Mouse (Mus musculus) megakaryocyte-erythroid progenitor cell, adult 5-6 weeks (primary cell): ENCODE measurements around the gene Bmpr1b. TPM values are rescaled to one million over a fixed set of nuclear protein-coding genes. Genes with fewer than 3 reads are reported as not detected.

ENCODE experiments used
- ATAC-seq: replicated peaks from 2 replicates; pipeline ENCODE4 v1.8.0; 2016; ENCODE audit warnings: mild to moderate bottlenecking, inconsistent platforms; ENCODE audit not compliant: severe bottlenecking, poor library complexity, low FRiP score, low TSS enrichment
- total RNA-seq, 2 experiments: library from RNA; stranded (forward) in 1 of 2; stranded (reverse) in 1 of 2; fragments of 200-1000, 215-1000 nt in 1 of 2; fragments of >200 nt in 1 of 2; fragmentation: Nextera tagmentation in 1 of 2; gene quantifications; 2 replicates each; pipeline ENCODE4 v1.2.3; 2014 to 2017

The Bmpr1b gene
- total RNA-seq, 2 experiments from 2014 or later: not detected

DNA sequence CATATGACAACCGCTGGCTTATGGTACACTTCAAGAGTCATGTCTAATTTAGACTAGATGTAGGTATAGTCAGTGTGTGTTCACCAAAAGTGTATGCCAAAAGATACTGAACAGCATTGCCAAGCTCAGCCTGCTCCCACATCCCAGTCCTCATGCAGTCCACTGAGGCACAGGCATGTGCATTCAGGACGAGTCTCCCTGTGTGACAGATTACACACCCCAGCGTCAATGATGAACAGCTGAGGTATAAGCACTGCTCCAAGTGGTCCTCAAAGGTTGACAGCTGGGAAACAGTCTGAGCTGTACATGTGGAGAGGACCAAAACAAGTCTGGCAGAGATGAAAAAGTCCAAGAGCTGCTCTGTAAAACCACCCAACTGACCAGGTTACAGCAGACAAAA, 119.6 kb downstream of the Bmpr1b start:
- ATAC-seq: no peak

DNA sequence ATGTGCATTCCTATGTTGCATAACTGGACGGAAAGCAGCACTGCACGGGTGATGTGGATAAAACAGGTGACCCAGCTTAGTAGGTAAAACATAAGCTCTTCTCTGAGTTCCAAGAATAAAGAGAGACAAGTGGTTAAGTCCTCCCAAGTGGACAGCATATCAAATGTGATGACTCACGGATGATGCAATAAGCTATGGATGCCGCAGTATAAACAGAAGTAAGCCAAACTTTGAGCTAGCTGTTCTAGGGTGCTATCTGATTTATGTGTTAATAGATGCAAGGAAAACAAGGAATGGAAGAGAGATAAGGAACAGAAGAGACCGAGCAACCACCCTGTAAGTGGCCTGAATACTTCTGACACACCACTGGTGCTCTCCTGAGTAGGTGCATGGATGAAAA, 120.1 kb downstream of the Bmpr1b start:
- no peak for ATAC-seq

DNA sequence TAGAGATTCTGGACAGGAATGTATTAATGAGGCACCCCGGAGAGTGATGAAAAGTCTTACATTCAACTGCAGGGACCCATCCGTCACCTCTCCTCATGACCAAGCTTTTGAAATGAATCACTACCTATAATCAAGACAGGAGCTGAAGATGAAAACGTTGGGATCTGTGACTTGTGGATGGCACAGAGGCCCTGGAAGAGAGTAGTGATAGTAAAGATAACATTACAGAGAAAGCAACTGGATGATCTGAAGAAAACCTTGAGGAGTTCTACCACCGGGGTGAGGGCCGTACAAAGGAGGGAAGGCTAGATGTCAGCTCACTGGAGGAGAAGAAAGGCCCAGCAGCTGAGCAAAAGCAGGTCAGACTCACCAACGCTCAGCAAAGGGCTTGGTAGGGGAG, 120.7 kb downstream of the Bmpr1b start:
- no peak for ATAC-seq

DNA sequence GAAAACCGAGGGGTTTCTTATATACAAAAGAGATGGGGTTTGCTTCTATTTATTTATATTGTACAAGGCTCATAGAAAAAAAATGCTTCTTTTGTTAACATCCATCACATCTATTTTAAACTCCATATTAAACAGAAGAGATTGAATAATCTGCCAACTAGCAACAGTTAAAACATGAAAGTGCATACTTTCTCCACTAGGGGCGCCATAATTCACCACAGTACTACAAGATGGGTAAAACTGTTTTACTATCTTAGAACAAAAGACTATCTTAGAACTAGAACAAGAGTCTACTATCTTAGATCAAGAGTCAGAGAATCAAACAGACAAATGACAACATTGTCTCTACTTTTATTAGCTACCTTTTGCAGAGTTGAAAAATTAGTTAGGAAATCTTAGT, 125.8 kb downstream of the Bmpr1b start:
- no peak; the same call in 1 of the 2 replicates for ATAC-seq

DNA sequence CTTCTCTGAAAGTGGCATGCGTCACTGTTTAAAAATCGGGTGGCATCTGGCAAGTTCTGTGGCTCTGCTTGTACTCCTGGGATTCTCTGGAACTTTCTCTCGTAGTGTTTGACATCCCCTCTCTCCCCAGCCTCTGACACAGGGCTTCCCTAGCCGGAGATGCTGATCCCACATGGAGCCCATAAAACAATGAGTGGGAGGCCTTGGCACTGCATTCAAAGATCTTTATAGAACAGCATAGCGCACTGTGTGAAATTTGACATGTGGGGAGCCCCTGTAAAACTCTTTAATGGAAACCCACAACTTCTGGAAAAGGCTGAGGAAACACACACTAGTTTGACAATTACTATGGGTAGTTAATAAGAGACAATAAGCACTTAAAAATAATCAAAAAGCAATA, 126.2 kb downstream of the Bmpr1b start:
- no peak for ATAC-seq

DNA sequence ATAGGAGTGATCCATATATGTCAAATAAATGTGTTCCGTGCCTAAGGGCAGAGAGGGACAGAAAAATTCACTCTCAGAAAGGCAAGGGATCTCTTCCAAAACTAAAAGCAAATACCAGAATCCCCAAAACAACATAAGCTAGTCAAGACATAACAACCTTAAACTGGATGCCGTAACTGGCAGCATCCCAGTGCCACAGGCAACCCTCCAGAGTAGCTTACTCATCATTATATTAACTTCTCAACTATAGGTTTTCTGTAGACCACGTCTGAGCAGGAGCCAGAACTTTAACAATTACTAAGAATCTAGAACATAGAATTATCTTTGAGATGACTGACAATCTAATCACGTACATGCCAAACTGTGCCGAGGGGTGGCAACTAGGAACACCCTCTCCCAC, 128.9 kb downstream of the Bmpr1b start:
- no peak for ATAC-seq

DNA sequence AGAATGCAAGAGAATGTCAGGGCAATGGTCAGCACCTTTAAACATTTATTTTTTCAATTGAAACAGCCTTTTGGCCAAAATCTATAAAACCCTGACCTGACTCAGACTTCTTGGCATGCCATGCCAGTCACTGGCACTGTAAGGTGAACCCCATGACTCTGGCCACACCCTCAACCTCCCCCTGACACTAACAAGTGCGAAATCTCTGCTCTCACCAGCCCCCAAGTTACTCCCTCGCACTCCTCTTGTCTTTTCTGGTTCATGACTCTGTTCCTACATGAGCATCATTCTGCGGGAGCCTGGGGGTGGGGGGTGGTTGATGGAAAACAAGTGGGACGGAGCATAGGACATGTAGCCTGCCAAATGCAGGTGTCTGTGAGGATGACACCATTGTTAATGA, 135.1 kb downstream of the Bmpr1b start:
- no peak for ATAC-seq

DNA sequence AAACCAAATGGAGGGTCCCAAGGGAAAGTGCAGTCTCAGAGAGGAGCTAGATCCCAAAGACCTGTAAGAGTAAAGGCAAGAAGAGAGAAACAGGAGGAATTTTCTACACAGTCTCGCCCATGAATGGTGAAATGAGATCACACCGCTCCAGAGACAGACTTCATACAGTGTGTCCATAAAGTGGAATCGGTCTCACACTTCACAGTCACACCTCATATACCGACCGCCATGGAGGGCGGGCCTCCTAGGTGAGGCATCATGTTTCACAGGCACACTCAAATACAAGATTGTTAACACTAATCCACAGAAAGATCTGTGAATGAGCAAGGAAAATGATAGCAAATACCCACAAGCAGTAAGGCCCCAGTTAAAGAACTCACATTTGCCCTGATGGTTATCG, 149.5 kb downstream of the Bmpr1b start:
- no peak for ATAC-seq

DNA sequence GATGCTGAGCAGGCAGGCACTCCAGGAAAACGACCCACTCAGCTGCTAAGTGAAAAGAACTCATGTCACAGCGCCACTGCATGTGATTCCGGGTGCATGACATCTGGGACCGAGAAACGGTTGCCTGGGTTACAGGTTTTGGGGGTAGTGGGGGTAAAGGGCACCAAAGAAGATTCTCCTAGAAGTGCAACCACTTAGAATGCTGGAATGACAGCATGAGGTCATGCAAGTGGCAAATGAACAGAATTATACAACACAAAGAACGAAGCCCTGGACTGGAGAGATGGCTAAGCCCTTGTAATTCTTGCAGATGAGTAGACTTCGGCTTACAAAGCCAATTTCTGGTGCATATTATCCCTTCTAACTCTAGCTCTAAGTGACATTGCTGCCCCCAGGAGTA, 184.7 kb downstream of the Bmpr1b start:
- no peak for ATAC-seq

DNA sequence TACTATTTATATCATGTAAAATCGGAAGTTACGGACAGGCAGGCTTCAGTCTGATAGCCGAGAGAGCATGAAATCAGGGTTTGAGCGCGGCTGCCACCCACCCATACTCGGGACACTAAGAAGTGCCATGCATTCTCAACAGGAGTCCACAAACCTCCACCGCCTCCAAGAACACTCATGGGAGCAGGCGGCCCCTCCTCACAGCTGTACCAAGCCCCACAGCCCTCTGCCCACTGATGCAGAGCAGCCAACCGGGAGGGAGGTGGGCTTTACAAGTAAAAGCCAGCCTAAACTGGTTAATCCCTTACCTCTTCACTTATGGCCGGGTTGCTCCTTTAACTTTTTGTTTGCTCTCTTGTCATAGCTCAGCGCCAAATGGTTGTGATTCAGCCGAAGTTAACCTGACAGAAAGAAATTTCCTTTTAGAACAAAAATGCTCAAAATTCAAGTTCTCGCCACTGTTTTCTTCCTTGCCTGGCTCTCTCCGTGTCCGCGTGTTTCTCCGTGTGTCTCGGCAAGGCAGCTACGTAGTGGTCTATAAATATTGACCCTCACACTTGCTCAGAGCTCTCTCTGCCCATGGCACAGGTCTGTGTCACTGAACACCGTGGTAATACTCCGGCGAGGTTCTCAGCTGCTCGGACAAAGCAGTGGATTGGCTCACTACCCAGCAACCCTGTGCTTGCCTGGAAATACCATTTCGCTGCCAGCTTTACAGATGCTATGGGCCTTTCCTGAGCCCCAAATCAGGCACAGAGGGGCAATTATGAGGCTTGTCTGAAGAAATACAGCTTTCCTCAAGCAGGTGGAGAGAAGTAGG, 187.4 kb downstream of the Bmpr1b start:
- no peak for ATAC-seq

DNA sequence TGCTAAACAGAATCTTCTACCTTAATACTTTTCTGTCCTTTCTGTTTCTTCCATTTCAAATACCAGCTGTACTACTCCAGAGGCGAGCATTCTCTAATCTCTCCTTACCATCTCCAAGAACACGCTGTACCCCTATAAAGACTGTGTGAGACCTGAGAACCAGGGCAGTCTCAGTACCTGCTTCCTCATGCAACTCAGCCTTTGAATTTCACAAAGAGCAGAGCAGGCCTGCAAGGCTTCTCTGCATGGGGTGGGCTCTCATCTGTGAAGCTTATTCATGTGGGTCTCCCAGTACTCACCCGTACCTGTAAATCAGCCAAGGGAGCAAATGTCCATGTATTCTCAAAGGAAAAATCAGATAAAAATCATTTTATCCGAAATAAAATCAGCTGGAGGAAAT, 203.0 kb downstream of the Bmpr1b start:
- no peak for ATAC-seq

DNA sequence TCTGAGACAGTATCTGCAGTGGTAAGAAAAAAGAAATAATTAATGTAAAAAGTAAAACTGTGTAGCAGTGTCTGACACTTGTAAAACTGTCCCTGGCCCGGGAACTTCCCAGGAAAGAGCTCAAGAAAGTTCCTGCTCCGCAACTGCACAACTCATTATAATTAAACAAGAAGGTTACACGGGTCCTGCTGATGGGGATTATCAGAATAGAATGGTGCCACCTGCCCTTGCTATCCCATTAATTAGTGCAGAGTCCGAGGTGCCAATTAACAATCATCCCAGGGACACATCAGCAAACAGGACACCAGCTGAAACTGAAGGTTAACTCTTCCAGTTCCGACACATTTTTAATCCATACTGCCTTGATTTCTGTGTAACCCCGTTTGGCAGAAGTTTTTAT, 216.3 kb downstream of the Bmpr1b start:
- no peak for ATAC-seq

DNA sequence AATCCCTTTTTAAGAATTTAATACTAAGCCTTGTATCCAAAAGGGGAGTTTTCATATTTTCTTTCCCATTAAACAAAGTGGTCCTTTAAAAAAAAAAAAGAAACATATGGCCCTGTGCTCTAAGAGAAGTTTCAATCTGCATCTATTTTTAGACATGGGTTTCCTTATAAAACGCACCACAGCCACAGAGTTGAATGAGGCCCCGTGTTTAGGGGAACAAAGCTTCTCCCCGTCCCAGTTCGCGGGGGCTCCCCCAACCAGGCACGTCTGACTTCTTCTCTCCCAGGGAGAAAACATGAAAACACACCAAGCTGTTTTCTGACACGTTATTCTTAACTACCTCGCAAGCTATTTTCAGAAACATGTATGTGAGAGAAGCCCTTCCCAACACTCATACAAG, 218.6 kb downstream of the Bmpr1b start:
- no peak for ATAC-seq

DNA sequence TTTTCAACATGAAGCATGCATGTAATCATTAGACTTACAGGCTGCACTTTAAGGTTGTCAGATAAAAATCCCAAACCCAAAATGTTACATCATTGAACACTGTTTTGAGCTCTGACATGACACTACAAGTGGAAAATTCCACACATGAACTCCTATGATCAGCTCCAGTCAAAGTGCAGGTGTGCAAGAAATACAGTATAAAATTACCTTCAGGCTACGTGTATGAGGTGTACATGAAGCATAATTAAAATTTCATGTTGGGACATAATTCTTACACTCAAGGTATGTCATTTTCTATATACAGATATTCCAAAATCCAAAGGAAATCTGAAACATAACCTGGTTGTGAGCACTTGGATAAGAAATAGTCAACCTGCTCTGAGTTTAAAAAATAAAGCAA, 220.7 kb downstream of the Bmpr1b start:
- ATAC-seq: no peak

DNA sequence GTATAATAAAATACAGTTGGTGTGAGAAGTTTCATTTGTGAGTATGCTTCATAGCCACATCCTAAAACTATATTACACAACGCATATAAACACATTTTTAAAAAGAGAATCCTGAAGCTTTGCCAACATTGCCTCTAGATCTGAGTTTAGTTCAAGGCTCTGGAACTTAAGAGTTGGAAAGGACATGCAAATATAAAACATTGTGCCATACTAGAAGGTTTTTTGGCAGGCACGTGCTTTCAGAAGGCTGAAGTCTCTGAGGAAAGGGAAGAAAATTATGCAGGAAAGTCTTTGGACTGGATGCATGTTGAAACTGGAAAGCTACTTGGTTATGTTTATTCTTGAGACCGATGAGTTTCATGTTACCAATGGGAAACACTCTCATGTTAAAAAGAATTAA, 221.1 kb downstream of the Bmpr1b start:
- ATAC-seq: no peak

DNA sequence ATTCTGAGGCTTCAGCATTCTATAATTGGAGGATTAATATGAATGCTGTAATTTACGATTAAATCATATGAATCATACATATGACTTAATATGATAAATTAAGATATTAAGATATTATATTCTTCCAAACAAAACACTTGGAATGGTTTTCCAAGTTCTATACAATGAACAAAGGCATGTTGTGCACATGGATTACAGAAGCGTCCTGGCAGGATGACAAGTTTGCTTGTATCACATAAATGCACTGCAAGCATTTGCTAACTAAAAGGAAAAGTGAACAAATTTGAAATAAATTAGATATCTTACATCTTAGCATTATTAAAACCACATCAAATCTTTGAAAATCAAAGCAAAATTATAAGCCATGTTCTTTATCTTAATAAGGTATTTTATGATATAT, 222.4 kb downstream of the Bmpr1b start:
- ATAC-seq: no peak

DNA sequence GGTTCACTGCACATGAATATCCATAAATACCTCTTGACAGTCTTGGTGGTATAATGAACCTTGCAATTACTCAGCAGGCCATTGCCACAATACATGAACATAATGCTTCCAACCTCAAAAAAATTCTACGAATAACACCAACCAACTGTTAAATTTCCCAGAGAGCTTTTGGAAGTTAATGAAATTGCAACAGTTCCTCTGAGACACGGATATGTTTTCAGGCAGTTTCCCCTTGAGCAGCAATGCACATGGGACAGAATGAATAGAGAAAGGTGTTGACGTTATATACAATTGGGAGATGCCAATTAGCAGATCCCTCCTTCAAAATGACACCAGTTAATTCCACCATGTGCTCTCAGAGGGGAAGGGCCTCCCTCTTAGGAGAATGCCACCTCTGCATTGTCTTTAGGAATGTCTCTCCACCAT, 225.9 kb downstream of the Bmpr1b start:
- ATAC-seq: no peak

DNA sequence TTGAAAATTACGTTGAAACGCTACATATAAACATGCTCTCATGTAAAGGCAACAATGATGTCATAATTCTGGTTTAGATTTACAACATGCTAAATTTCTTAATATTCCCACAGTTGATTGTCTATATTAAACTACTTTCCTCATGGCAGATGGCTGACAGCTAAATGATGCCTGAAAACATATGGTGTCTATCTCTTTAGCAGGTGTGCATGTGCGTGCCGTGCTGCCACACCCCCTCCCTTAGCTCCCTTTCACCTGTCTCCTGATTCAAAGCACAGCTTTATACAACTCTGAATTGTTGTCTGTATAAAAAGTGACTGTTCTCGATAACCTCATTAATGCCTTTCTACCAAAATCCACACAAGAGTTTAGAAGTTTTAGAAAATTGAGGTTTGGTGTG, 229.0 kb downstream of the Bmpr1b start:
- no peak for ATAC-seq

DNA sequence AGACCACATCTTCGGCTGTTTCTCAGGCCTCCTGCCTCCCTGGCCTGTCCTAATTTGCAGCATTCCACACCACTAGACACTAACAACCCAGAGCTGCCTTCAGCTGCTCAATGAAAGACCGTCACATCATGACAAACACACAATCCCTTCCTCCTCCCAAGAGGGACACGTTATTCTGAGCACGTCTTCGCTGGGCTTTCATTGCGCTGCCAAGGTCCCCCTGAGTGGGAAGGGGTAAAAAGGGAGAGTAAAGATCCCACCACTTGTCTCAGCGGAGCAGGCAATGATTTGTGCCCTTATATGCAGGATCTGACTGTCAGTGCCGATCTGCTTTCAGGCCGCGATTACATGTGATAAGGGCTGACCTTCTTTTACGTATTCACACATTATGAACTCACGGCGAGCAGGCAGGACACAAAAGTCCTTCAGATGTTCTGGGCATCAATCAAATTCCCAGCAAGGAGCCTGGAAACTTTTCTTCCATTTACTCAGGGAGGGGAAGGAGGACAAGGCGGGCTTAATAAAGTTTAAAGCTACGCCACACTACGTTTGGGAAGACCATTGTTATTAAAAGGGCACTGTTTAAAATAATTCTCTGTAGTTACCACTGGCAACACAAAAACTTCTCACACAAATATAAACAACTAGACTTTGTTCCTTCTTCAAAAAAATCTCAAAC, 232.5 kb downstream of the Bmpr1b start:
- no peak for ATAC-seq

DNA sequence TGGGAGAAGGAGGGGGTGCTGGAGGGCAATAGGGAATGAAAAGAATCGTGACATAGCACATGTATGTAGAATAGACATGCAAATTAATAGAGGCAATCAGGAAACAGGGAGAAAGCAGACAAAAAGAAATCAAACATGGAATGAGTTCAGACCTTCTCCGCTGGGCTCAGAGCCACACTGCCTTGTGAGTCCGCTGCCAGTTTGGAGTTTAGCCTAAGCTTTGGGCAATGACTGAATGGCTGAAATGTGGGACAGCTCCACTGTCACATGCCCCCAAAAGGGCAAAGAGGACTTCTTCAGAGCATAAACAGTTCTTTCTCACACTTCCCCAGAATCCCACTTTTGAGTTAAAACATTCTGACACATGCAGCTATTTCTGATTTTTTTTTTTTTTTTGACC, 236.3 kb downstream of the Bmpr1b start:
- ATAC-seq: no peak
